Mouse (Mus musculus): ENCODE measurements at regions not wholly inside any gene's neighbourhood (a gene's known extent, or its start where the extent isn't known, plus 50 kb on each side); places are given as distances from the start of the nearest gene placed in this dataset.

DNA sequence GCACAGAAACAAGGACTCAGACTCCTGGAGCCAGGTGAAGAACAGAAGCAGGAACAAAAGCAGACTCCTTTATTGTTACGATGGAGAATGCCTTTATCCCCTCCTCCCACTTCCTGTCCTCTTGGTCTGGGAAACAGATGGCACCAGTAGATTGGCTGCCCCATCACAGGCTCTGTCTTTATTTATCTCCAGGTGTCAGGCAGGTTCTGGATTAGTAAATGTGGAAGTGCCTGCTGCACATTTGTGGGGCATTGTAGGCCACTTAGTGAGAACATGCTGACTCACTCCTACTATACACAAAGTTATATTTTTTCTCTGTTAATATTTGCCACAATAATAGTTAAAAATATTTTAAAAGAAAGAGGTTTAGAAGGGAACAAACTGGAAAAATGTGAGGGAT, 426.0 kb downstream of the Tmem161b start:
- DNase-seq, result no peak

DNA sequence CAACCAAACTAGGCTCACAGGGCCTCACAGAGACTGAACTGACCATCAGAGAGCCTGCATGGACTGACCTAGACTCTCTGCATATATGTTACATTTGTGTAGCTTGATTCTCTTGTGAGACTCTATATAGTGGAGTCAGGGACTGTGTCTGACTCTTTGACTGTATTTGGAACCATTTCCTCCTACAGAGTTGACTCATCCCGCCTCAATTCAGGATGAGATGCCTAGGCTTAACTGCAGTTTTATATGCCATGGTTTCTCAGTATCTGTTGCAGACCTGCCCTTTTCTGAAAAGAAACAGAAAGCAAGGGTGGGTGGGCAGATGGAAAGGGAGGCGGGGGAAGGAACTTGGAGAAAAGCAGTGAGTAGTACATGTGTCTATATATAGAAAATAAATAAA, 441.9 kb downstream of the Tmem161b start:
- DNase-seq, result no peak

GRCm38 (mm10) chr13:84680971-84681370, 458.9 kb downstream of the Tmem161b start:
- no peak for DNase-seq

DNA sequence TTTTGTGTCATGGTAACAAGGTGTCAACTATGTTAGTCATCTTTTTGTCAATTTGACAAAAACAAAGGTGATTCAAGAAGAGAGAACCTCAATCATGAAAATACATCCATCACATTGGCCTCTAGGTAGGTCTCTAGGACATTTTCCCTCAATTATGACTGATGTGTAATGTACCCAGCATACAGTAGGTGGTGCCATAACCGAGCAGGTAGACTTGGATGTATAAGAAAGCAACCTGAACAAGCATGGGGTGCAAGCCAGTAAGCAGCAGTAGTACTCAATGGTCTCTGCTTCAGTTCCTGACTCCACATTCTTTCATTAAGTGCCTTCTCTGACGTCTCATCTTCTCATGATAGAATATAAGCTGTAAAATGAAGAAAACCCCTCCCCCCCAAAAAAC, 463.8 kb downstream of the Tmem161b start:
- no peak for DNase-seq

GRCm38 (mm10) chr13:84693462-84693861, 471.4 kb downstream of the Tmem161b start:
- DNase-seq, result no peak

- DNase-seq, result no peak
These were observed 476.5 kb downstream of the Tmem161b start for GRCm38 (mm10) chr13:84698472-84699080.

GRCm38 (mm10) chr13:84741231-84741630, 448.0 kb upstream of the Ccnh start:
- DNase-seq, result no peak

- no peak for DNase-seq
These were observed 440.9 kb upstream of the Ccnh start for GRCm38 (mm10) chr13:84748331-84748730.

GRCm38 (mm10) chr13:84749214-84749613, 440.0 kb upstream of the Ccnh start:
- DNase-seq, result no peak

DNA sequence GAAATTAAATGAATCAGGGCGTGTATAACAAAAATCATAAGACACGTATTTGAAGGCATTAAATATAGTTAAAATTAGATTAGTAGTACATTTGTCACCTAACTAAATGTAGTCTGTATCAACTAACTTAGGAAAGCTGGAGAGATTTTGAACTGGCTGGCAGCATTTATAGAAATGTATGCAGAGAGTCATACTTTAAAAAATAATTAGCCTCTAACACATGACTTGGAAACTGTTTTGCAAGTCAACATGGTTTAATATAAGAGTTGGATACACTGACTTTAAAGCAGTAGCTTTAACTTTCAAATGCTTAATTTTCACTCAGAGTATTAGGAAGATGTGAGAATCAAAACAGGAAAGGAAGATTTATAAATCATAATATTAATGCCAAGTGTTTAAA, 439.1 kb upstream of the Ccnh start:
- DNase-seq, result no peak

- peak; percentile 9 for DNase-seq
These were observed 437.4 kb upstream of the Ccnh start for GRCm38 (mm10) chr13:84751576-84752490.

DNA sequence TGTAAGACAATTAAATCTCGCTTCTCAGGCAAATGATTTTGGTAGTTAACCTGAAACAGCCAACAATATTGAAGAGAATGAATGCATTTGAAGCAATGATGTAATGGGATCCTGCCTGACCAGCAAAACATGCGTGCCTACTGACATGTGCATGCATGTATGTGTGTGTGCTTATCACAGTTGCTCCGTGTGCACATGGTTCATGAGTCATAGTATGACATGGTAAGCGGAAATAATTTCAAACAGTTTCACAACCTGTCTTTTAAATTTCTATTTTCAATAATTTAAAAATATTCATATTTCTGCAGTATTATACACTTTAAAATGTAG, 436.8 kb upstream of the Ccnh start:
- peak; percentile 10 for DNase-seq

DNA sequence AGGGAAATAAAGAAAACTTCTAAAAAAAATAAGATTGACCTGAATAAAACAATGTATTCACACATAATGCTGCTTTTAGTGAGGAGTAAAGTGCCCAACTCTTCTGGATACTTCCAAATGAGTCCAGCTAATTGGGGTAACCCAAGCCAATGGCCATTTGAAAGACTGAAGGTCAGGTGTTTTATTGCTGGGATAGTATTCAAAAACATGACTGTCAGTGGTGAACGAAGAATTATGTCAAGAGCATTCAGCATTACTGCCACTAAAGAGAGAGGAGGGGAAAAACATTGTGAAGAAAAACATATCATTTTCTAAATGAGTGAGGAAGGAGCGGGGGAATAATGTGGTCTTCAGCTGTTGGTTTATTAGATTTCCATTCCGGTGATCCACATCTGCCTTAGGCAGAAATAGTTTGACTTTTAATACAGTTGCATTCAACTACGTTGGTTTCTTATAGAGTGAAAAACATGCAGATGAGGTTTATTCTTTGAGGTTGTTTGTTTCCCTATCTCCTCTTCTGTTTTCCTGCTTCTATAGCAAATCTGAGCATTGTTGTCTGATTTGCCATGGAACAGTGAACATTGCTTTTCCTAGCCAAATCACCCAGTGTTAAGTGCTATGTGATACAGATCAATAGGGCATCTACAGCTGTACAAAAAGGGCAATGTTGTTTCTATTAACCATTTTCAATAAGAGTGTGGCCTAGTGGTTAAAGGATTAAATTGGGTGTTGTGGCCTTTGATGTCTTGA, 435.3 kb upstream of the Ccnh start:
- DNase-seq, result no peak

DNA sequence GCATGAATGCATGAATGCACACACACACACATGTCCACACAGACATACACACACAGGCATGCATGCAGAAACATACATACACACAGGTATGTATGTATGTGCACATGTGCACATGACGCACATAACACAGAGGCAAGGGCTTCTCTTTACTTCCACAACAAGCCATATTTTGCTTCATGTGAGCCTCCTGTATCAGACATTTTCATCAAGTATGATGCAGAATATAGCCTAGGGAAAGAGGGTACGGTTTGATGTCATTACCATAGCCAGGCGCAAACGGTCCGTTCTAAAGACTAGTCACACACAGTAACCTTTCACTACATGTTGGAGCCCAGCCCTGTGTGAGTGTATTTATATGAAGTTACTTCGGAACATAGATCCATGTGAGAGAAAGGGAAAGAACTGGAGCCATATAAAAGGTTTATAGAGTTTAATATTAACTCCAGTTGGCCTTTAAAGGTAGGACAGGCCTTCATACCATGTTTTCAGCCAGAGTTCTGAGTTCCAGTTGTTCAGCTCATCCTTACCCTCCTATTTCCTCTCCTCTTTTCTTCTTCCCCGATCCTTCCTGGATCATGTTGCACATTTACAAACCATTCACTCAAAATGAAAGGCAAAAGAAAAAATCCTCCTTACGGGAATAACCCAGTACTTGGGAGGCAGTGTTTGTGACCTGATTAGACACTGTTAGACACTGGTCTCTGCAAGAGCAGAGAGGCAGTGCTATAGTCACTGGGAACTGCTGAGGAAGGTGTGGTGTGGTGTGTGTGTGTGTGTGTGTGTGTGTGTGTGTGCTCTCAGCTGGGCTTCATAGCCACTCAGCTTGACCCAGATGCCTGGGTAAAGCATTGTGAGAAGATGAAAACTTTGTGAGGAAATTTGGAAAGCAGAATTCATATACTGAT, 434.1 kb upstream of the Ccnh start:
- peak; percentile 30 for DNase-seq

DNA sequence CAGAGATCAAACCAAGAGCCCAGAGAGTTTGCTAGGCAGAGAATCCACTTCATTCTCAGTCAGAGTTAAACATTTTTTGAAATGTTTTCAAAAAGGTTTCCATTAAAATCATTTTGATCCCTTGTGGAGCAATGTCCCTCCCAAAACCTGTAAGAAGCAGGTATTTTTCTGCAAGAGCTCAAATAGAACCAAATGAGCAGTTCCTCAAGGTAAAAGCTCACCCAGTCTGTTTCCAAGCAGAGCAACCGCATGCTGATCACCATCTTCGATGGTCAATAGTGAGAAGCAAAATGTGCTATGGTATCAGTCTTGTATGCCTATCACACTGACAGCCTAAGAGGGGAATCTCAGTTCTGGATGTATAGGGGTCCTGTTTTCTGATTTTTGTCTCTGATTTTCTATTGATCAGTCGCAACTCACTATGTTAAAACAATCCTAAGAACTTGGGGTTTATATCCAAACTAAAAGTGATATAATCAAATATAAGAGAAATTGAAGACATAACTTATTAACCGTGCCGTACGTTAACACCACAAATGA, 432.3 kb upstream of the Ccnh start:
- DNase-seq, result peak; percentile 20

GRCm38 (mm10) chr13:84757896-84758567, 431.2 kb upstream of the Ccnh start:
- DNase-seq, result peak; percentile 28

DNA sequence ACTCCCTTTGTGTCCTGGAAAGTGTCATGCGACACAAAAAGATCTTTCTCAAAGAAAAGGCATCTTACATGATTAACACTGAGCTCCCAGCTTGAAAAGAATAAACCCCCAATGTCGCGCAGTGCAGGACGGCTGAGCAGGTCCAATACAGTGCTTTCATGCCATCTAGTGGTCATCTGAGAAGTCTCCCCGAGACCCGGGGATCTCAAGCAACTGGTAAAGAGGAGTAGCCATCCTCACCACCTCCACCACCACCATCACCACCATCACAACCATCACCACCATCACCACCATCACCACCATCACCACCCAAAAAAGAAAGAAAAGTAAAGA, 430.7 kb upstream of the Ccnh start:
- peak; percentile 96 for DNase-seq

- DNase-seq, result no peak
These were observed 430.1 kb upstream of the Ccnh start for GRCm38 (mm10) chr13:84759061-84759460.

DNA sequence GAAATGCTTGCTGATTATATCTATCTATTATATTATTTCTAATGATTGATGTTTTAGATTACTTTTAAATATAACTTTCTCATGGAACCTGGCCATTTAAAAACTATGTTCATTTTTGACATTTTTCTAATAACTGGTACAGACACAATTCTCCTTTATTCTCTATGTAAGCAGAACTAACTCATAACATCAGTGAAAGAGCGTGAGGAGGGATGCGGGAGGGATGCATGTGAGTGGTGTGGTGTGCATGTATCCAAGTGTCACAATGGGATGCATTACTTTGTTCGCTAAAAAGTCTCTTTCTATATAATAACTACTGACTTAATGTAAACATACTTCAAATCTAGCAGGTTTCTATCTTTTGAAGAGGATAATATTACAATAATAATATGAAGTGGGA, 428.7 kb upstream of the Ccnh start:
- no peak for DNase-seq

GRCm38 (mm10) chr13:84760978-84761377, 428.2 kb upstream of the Ccnh start:
- no peak for DNase-seq

DNA sequence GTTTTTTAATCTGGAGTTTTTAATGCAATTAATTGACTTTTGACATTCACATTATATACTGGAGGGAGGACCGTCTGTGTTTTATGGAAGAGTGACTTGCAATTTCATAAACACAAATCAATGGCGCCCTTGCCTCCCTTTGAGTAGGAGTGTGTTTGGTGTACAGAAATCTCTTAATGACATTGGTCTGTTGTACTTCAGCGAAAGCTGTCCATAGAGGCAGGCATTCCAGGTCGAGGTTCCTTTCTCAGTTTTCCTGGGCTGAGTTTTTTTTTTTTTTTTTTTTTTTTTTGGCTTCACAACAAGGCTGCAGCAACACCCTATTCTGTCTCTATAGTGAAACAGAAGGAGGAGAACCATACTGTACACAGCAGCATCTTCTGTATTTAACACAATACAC, 427.4 kb upstream of the Ccnh start:
- DNase-seq, result peak; percentile 41

- DNase-seq, result no peak
These were observed 425.3 kb upstream of the Ccnh start for GRCm38 (mm10) chr13:84763916-84764315.
